Mouse (Mus musculus) mouse trophoblast stem cell (cell line): ENCODE measurements around the gene Patl2.

Experiments
- in situ Hi-C, 2 experiments: fragments of 300-500 bp; cut with MseI, MboI; formaldehyde crosslinking; loops; 2 replicates in 1 of 2; 3 replicates in 1 of 2; pipeline ENCODE4 v1.15.1; 2025

Patl2 gene

DNA sequence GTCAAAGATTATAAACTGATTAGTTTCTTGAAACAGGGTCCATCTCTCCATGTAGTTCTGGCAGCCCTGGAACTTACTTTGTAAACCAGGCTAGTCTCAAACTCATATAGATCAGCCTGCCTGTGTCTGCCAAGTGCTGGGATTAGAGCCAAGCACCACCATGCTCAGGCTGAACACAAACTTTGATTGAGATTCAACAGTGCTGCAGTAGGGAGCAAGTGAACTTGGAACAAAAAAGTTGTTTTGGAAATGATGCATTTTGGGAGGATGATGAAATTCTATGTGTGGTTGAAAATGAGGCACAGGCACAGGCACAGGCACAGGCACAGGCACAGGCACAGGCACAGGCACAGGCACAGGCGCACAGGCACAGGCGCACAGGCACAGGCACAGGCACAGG lies 13.8 kb downstream of the Patl2 start:
- in situ Hi-C loops: no loop called here

DNA sequence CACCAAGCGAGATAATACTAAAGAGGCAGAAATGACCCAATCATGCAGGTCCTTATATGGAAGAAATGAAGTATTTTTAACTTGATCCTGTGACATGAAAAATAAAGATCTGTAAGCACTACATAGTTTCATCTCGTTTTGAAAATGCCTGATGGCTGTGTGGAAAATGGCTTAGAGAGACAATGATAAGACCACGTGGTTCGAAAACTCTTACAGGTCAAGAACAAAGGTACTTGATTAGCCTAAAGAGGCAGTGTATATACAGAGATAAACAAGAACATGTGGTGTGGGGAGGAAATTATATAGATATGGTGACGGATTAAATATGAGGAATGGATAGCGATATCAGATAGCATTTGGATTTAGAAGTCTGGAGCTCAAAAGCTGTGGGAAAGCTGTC lies 14.7 kb downstream of the Patl2 start:
- in situ Hi-C loops: no loop called here

DNA sequence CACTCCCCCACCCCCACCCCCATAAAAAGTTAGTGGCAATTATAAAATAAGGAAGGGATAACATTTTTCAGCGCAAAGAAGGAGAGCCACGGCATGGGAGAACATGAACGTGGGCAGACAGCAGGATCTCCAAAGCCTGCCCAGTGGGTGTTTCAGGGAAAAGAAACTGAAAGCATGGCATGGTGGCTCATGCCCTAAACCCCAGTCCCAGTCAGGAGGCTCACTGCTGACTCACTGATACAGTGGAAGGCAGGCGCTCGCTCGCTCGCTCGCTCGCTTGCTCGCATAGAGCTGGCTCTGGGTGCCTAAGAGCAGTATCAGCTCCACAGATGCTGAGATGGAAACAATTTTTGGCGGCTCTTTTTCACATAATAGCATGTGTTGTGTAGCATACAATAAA lies 21.7 kb downstream of the Patl2 start:
- in situ Hi-C loops: no loop called here

DNA sequence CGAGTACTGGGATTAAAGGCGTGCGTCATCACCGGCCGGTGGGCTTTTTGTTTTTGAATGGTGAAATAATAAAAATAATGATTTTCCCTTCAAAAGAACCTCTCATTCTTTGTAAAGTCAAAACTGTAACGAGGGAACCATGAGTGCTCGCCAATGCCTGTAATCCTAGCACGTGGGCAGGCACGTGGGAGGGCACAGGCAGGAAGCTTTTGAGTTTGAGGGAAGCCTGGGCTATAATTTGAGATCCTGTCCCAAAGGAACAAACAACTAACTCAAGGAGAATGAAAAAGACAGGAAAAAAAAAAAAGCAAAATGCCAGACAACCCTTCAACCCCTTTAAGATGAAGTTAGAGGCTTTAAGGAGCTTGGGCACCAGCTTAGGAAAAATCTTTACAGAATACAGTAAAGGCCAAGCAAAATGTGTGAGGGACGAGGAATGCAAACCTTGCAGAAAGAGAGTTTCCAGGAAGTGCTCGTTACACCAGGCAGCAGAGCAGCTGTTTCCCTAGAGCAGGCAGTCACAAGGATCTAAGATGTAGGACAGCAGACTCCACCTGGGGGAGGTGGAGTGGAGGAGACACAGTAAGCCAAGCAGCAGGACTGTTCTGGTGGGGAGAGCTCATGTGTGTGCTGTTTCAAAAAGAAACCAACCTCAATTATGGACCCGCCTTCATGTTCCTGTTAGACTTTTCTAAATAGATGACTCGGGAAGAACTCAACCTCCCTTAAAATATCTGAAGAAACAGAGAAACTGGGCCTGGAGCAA lies 22.4 kb downstream of the Patl2 start:
- in situ Hi-C loops: no loop called here

DNA sequence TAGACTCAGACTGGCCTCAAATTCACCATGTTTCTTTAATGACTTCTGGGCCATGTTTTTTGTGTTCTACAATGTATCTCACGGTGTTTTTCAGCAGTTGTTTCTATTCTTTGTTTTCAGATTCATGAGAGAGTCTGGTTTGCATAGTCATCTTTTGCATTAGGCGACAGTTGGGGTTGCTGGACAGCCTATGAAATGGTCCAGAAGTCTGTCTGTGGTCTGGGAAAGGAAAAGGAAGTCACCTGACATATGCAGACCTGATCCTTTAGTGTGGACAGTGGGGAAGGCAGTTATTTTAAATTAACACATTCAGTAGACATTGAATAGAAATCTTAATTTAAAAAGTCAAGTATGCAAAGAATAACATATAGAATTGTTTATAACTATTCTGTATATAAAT lies 23.5 kb downstream of the Patl2 start:
- in situ Hi-C loops: no loop called here

DNA sequence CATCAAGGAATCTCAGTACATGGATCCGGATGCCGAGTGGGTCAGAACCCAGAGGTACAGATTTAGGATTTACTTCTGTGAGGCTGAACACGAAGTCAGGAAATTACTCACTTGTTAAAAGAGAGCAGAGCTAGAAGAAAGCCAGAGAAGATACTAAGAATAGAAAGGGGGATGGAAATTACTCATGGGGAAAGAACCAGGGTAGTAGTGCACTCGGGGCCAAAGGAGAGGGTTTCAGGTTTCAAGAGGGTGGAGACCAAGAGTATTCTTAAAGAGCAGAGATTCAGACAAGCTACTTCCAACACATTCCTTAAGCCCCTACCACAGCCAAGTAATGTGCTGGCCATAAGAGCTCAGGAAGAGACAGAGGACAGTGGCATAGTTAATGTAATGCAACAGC lies 24.4 kb downstream of the Patl2 start:
- in situ Hi-C loops: no loop called here

DNA sequence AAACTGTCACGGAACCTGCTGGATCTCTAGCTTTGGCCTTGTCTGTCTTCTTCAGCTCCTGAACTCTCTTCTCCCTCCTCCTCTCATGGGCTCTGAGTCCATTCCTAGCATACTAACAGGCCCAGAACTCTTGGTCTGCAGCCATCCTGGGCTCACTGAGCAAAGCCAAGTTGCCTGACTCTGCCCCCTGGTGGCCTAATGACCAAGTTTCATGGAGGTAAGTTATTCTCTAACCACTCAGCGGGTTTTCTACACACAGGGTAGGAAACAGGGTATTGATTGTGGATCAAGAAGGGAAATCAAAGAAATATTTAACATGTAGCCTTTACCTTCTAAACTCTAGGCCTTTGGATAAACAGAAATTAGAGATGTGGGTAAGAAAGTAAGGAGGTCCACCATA lies 25.3 kb downstream of the Patl2 start, which contains the start of gene Trim69:
Gene Trim69 (plus strand): TSS at position 21 of the 400 bp plus-strand sequence.
- in situ Hi-C loops: no loop called here

DNA sequence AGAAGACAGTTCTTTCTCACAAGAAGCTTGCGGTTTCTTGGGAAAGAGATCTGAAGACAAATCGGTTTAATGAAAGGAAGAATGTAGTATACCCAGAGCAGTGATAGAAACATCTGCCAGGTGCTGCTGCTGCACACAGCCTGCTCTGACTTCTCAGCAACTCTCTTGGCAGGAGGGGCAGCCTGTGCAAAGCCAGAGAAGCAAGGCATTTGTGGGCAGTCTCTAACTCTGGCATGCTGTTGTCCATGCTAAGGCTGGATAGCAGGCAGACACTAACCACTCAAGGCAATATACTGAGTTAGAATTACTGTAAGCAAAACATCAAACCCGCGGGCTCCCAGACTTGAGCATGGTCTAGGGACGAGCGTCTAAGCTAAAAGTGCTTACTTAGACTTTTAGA lies 26.3 kb downstream of the Patl2 start:
- in situ Hi-C loops: loop anchor here in 1 of 2 experiments (5.0 kb wide), 1 partner anchor 82 kb away; no protein-coding TSS in a partner anchor

DNA sequence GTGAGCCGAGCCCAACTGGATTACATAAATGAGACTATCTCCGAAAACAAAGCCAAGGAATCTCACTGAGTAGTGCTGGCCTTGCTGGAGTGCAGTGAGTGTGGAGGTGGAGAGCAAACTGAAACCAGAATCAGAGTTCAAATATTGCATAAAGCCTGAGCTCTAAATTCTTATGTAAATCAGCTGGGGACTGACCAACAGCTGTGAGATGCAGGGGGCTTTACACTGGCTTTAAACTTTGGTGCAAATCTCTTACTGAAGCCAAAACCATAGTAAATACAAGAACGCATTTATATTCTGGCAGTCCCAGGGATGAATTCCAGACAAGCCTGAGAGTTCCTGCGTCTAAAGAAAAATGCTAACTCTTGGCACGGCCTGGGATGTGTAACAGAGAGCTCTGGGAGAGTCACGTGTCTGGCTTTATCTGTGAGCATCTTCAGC lies 27.6 kb downstream of the Patl2 start:
- in situ Hi-C loops: loop anchor here in 1 of 2 experiments (5.0 kb wide), 1 partner anchor 81 kb away; no protein-coding TSS in a partner anchor

DNA sequence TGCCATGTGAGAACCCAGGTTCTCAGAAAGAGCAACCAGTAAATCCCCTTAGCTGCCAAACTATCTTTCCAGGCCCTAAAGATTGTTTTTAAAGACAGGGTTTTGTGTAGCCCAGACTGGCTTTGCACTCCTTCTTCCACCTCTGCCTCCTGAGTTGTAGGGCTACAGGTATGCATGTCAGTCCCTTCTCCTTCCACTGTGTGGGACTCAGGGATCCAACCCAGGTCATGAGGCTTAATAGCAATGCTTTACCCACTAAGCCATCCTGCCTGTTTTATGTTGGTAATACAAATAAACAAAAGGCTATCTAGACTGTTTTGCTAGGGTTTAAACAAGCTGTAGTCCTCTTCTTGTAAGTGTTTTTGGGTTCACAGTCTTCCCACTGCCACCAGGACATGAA lies 28.4 kb downstream of the Patl2 start:
- in situ Hi-C loops: loop anchor here in 1 of 2 experiments (5.0 kb wide), 1 partner anchor 80 kb away; no protein-coding TSS in a partner anchor

DNA sequence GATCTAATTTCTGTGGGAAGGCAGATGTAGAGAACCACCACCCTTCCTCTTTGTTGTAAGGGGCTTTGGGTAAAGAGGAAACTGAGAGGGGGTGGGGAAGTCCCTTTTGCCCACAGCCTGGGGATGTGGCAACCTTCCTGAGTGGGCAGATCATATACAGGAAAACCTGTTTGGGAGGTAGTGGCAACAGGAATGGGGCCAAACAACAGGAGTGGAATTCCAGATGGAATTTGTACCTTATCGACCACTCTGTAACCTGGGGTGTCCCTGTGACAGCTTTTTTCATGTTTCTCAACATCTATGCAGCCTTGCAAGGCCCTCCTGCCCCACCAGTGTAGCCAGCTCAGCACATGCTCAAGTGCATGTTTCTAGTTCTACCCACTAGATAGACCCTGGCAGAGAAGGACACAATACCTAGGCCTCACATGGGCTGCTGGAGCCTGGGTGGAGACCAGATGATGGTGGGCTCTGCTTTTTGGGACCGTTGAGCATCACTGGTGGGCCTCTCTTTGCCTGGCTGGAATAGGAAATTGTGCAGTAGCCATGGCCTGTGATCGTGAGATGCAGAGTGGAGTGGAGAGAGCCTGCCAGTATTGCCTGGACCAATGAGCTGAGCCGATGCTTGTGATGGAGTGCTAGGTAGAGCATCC lies 29.8 kb downstream of the Patl2 start:
- in situ Hi-C loops: loop anchor here in 1 of 2 experiments (5.0 kb wide), 1 partner anchor 79 kb away; no protein-coding TSS in a partner anchor

DNA sequence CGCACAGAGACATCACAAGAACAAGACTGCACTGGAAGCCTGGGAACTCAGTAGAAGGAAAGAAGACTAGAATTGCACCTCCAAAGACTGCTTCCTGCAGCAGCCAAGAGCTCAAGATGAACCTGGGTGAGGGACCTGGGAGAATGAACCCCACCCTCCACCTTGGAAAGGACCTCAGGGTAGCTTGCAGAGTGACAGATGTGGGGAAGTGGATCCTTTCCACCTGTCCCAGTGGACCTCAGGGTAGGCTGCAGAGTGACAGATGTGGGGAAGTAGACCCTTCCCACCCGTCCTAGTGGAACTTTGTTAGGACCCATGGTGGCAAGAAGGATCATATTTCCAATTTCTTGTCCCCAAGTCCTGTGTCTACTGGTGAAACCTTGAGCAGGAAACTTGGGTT lies 30.7 kb downstream of the Patl2 start:
- in situ Hi-C loops: loop anchor here in 1 of 2 experiments (5.0 kb wide), 1 partner anchor 78 kb away; no protein-coding TSS in a partner anchor

DNA sequence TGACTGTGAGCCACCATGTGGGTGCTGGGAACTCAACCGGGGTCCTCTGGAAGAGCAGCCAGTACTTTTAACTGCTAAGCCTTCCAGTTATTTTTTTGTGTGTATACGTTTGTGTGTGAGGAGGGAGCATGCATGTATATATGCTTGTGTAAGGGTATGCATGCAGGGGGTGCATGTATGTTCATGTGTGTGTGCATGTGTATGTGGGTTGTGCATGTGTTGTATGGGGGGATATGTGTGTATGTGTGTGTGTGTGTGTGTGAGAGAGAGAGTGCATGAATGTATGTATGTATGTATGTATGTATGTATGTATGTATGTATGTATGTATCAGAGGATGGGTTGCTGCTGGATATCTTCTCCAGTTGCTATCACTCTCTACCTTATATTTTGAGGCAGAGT lies 31.5 kb downstream of the Patl2 start:
- in situ Hi-C loops: loop anchor here in 1 of 2 experiments (5.0 kb wide), 1 partner anchor 82 kb away; no protein-coding TSS in a partner anchor

DNA sequence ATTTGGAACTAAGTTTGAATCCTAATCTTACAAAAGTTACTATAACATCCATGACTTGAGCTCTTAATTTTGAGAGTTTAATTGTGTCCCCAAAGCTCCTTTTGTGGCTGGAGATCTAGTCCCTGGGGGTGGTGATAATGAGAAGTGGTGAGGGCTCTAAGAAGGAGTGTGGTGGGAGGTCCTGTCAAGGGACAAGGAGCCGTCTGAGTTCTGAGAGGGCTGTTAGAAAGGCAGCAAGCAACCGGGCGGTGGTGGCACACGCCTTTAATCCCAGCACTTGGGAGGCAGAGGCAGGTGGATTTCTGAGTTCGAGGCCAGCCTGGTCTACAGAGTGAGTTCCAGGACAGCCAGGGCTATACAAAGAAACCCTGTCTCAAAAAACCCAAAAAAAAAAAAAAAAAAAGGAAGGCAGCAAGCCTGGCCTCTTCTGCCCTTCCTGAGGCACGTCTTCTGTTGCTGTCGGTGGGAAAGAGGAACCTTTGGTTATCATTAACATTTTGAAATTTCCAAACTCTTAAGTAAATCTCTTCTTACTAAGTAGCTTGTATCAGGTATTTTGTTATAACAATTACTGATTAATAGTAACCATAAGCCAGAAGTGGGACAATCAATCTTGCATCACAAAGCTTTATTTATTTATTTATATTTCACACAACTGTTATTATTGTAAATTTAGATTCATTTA lies 32.2 kb downstream of the Patl2 start:
- in situ Hi-C loops: loop anchor here in 1 of 2 experiments (5.0 kb wide), 1 partner anchor 82 kb away; no protein-coding TSS in a partner anchor

DNA sequence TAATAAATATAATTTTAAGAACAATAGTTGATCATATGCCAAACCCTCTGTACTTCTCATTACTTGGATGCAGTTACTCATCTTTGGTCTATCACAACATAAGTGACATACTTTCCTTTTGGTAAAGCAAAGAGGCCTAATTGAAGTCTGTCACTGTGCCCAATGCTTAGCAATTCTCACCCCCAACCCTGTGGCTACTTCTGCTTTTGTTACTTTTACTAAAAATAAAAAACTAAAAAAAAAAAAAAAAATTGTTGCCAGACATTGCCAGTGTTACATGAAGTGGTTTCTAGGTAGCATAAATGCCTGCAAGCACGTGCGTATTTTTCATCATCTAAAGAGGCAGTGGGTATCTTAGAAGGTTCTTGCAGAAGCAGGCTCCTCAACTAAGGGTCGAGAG lies 33.1 kb downstream of the Patl2 start:
- in situ Hi-C loops: loop anchor here in 1 of 2 experiments (5.0 kb wide), 1 partner anchor 81 kb away; no protein-coding TSS in a partner anchor

DNA sequence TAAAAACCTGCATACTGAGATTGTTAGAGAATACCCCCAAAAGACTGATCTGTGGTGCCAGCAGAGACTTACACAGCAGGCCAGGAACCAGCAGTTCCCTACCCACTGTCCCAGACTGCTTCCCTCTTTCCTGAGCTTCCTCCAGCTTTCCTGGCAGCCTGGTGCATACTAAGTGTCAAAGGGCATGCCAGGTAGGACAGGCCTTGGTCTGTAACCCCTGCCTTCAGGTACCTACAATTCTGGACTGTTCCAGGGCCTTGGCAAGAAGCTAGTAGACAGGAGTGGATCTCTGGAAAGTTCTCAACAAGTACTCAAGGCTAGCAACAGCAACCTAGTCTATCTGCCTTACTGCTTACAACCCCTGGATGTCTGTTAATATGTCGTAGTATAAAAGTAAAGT lies 34.8 kb downstream of the Patl2 start:
- in situ Hi-C loops: loop anchor here in 1 of 2 experiments (5.0 kb wide), 1 partner anchor 79 kb away; no protein-coding TSS in a partner anchor

DNA sequence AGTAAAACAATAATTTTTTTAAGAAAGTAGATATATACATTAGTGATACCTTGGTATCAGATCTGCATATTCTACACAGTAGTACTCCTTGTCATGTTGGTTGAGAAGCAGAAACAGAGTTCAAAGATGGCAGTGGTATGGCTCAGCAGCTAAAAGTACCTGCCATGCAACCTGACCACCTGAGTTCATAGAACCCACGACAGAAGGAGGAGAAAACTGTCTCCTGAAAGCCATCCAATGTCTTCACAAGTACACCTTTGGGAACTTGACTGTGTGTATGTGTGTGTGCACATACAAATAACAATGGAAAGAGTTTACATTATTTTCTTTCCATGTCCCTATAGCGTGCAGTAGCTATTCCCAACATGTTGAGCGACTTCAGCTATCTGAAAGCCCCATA lies 36.3 kb downstream of the Patl2 start:
- in situ Hi-C loops: loop anchor here in 1 of 2 experiments (5.0 kb wide), 1 partner anchor 77 kb away; no protein-coding TSS in a partner anchor

DNA sequence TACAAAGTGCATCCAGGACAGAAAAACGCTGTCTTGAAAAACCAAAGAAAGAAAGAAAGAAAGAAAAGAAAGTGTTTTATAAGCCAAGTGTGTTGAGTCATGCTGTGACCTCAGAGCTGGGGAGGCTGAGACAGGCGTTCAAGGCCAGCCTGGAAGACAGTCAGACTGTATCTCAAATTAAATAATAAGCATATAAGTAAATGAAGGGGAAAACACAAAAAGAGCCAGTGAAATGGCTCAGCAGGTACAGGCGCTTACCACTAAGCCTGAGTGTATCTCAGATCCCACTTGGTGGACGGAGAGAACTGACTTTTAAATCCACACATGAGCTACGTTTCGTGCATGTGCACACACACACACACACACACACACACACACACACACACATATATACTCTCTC lies 36.7 kb downstream of the Patl2 start:
- in situ Hi-C loops: no loop called here

DNA sequence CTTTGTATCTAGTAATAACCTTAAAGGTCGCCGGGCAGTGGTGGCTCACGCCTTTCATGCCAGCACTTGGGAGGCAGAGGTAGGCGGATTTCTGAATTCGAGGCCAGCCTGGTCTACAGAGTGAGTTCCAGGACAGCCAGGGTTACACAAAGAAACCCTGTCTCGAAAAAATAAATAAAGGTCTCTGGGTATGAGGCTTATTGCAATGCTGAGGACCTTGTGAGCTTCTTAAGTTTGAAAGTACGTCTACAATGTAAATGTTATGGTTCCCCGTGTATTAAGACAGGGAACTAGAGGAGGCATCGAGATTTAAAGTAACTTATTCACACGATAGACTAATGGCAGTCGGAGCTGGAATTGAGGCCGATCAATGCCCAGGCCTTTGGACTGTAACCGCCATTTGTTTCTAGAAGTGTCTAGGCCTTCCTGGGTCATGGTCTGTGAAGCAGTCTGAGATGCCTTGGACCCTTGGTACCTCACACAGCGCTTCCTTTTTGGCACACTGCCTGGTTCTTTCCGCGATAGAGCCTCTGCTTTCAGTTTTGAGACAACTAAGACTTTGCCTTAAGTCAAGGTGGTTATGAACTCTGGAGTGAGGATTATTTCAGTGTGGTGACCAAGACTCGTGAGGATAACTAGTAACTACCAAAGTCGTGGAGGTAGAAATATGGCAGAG lies 37.6 kb downstream of the Patl2 start:
- in situ Hi-C loops: no loop called here

DNA sequence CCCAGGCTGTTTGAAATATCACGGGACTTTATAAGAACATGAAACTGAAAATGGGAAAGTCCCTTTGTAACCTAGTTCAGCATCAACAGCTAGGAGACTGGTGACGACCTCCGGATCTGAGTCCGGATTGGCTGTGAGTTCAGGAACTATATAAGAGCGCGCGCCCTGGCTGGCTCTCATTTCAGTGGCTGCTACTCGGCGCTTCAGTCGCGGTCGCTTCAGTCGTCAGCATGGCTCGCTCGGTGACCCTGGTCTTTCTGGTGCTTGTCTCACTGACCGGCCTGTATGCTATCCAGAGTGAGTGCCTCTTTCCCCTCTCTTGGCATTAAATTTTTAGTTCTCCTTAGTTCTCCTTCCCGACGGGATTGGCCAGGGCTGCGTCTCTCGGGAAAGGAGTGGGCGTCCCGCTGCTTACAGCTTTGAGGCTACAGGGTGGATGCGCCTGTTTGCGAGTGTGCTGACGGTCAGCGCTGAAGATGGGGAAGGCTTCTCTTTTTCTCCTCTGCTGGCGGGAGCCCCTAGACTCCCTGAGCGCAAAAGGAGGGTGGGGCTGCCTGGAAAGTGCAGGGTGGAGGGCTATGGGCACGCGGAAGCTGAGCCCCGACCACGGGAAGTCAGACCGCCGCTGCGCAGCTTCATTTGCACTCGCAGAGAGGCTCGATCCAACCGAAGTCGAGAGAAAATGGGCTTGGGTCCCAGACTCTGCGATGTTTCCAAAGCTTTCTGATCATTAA lies 38.3 kb downstream of the Patl2 start, which contains the start of gene B2m:
Gene B2m (plus strand): TSS at position 179 of the 734 bp plus-strand sequence.
- in situ Hi-C loops: no loop called here
